Mouse (Mus musculus) lung, adult 2 months (tissue): ENCODE results near the gene Atp5e.

Experiments used
- CTCF ChIP-seq: fragments of 200-500 bp; IDR thresholded peaks from 2 replicates; pipeline ENCODE4 v1.5.1; 2011; ENCODE audit warnings: mild to moderate bottlenecking, low read length, control low read depth; ENCODE audit not compliant: insufficient read depth
- POLR2A ChIP-seq: fragments of 200-500 bp; IDR thresholded peaks from 2 replicates; pipeline ENCODE4 v1.6.1; 2011; ENCODE audit warnings: low read depth, mild to moderate bottlenecking, control low read depth, low read length, borderline replicate concordance; ENCODE audit errors: extremely low read depth

DNA sequence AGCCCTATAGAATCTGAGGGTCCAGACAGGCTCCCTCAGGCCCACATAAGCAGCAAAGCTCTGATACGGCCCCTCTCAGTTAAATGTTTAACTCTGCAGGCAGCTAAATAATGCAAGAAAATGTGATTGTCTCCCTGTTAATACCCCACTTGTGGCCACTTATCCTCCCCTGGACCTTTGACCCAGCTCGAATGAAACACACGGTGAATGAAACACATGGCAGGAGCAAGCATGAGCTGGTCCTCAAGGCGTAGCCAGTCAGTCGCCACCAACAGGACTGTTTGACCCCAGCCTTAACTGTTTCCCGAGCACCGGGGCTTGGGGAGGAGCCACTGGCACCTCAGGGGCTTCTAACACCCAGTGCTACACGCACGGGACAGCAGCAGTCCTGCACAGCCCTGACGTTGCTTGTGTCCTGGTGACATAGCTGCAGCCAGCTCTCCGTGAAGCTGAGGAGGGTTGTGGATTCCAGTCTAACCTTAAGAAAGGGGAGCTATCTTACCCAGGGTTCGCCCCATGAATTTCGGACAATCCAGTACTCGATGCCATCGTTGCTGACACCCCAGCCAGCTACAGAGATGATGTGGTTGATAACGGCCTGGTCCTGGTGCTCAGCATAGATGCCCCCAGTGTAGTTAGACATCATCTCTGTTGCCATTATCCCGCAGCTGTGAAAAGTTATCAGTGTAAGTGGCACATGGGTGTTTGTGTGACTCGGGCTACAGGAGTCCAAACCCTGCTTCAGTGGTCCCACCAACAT, 35.6 kb downstream of the Atp5e start:
- TF ChIP-seq POLR2A (no peak), CTCF (no peak)
